Mouse (Mus musculus) MEL (cell line): ENCODE results near the gene Zfyve21. TPM values are rescaled to one million over a fixed set of nuclear protein-coding genes. Genes with fewer than 3 reads are reported as not detected.

ENCODE experiments used
- DNase-seq: peaks from one replicate; pipeline ENCODE4 v3.0.0; 2011; ENCODE audit warnings: low read depth, low spot score
- H3K27ac ChIP-seq: 2 replicates; pipeline ENCODE4 v1.5.1; 2012; ENCODE audit warnings: low read depth, mild to moderate bottlenecking, control low read depth, low read length, moderate library complexity; ENCODE audit not compliant: control insufficient read depth
- H3K27me3 ChIP-seq, 2 experiments: fragments of 150-350 bp in 1 of 2; sonication (generic) in 1 of 2; 2 replicates each; pipeline ENCODE4 v1.6.1; 2012; ENCODE audit warnings: low read length in 2 of 2, mild to moderate bottlenecking in 2 of 2, improper control_type of control experiment in 1 of 2, moderate library complexity in 1 of 2; ENCODE audit not compliant: insufficient read depth in 2 of 2, control insufficient read depth in 1 of 2
- H3K36me3 ChIP-seq, 2 experiments: 2 replicates each; pipeline ENCODE4 v1.6.1; 2012 to 2014; ENCODE audit warnings: low read length in 2 of 2, improper control_type of control experiment in 1 of 2, inconsistent platforms in 1 of 2, mild to moderate bottlenecking in 1 of 2; ENCODE audit not compliant: insufficient read depth in 2 of 2, control insufficient read depth in 1 of 2
- H3K4me1 ChIP-seq, 2 experiments: fragments of 150-350 bp in 1 of 2; sonication (generic) in 1 of 2; 2 replicates each; pipeline ENCODE4 v1.6.1; 2012; ENCODE audit warnings: low read length in 2 of 2, improper control_type of control experiment in 1 of 2, mild to moderate bottlenecking in 1 of 2; ENCODE audit not compliant: insufficient read depth in 2 of 2, control insufficient read depth in 1 of 2
- H3K4me3 ChIP-seq, 2 experiments: fragments of 150-350 bp in 1 of 2; sonication (generic) in 1 of 2; 2 replicates each; pipeline ENCODE4 v1.5.1; 2012; ENCODE audit warnings: low read depth in 2 of 2, low read length in 2 of 2, mild to moderate bottlenecking in 2 of 2, moderate library complexity in 2 of 2, control low read depth in 1 of 2, improper control_type of control experiment in 1 of 2; ENCODE audit not compliant: control insufficient read depth in 1 of 2, insufficient read depth in 1 of 2
- H3K79me2 ChIP-seq: 2 replicates; pipeline ENCODE4 v1.6.1; 2012; ENCODE audit warnings: mild to moderate bottlenecking, low read length, moderate library complexity; ENCODE audit not compliant: control insufficient read depth, poor library complexity, insufficient read depth
- H3K9ac ChIP-seq: 2 replicates; pipeline ENCODE4 v1.6.1; 2012; ENCODE audit warnings: low read depth, mild to moderate bottlenecking, control low read depth, low read length, moderate library complexity; ENCODE audit not compliant: control insufficient read depth, poor library complexity, severe bottlenecking
- H3K9me3 ChIP-seq: fragments of 150-350 bp; sonication (generic); replicated peaks from 2 replicates; pipeline ENCODE4 v1.6.1; 2012; ENCODE audit warnings: mild to moderate bottlenecking, low read length, improper control_type of control experiment, moderate library complexity; ENCODE audit not compliant: insufficient read depth
- CHD1 ChIP-seq: IDR thresholded peaks from 2 replicates; pipeline ENCODE4 v1.6.1; 2012; ENCODE audit warnings: low read depth, mild to moderate bottlenecking, inconsistent platforms, low read length, improper control_type of control experiment
- GABPA ChIP-seq: IDR thresholded peaks from 2 replicates; pipeline ENCODE4 v1.6.1; 2012; ENCODE audit warnings: low read depth, mild to moderate bottlenecking, inconsistent platforms, low read length, improper control_type of control experiment, moderate library complexity
- GATA1 ChIP-seq: IDR thresholded peaks from 2 replicates; pipeline ENCODE4 v1.6.1; 2011; ENCODE audit warnings: low read depth, low read length, improper control_type of control experiment
- HCFC1 ChIP-seq: IDR thresholded peaks from 2 replicates; pipeline ENCODE4 v1.6.1; 2012; ENCODE audit warnings: low read depth, mild to moderate bottlenecking, inconsistent platforms, low read length, improper control_type of control experiment, moderate library complexity
- MAX ChIP-seq: IDR thresholded peaks from 2 replicates; pipeline ENCODE4 v1.6.1; 2011; ENCODE audit warnings: low read length, improper control_type of control experiment
- MEF2A ChIP-seq: IDR thresholded peaks from 2 replicates; pipeline ENCODE4 v1.6.1; 2014; ENCODE audit warnings: low read depth, mild to moderate bottlenecking, inconsistent platforms, low read length, improper control_type of control experiment; ENCODE audit not compliant: poor library complexity, insufficient replicate concordance, severe bottlenecking; ENCODE audit errors: extremely low read depth
- MYB ChIP-seq: IDR thresholded peaks from 2 replicates; pipeline ENCODE4 v1.6.1; 2011; ENCODE audit warnings: mild to moderate bottlenecking, low read depth, low read length, improper control_type of control experiment
- MYC ChIP-seq: IDR thresholded peaks from 2 replicates; pipeline ENCODE4 v1.6.1; 2011; ENCODE audit warnings: low read depth, mild to moderate bottlenecking, low read length, improper control_type of control experiment, moderate library complexity
- POLR2A ChIP-seq, 2 experiments: IDR thresholded peaks; 2 replicates each; pipeline ENCODE4 v1.6.1; 2011 to 2012; ENCODE audit warnings: low read length in 2 of 2, mild to moderate bottlenecking in 2 of 2, control low read depth in 1 of 2, improper control_type of control experiment in 1 of 2, low read depth in 1 of 2, moderate library complexity in 1 of 2; ENCODE audit not compliant: control insufficient read depth in 1 of 2, insufficient read depth in 1 of 2, poor library complexity in 1 of 2
- RAD21 ChIP-seq: IDR thresholded peaks from 2 replicates; pipeline ENCODE4 v1.6.1; 2011; ENCODE audit warnings: mild to moderate bottlenecking, low read depth, low read length, improper control_type of control experiment
- SIN3A ChIP-seq: IDR thresholded peaks from 2 replicates; pipeline ENCODE4 v1.6.1; 2012; ENCODE audit warnings: low read length, improper control_type of control experiment, inconsistent platforms
- UBTF ChIP-seq: IDR thresholded peaks from 2 replicates; pipeline ENCODE4 v1.6.1; 2012; ENCODE audit warnings: low read depth, mild to moderate bottlenecking, inconsistent platforms, low read length, improper control_type of control experiment, moderate library complexity, borderline replicate concordance; ENCODE audit not compliant: insufficient read depth
- ZMIZ1 ChIP-seq: IDR thresholded peaks from 2 replicates; pipeline ENCODE4 v1.6.1; 2012; ENCODE audit warnings: low read depth, mild to moderate bottlenecking, inconsistent platforms, low read length, improper control_type of control experiment, moderate library complexity
- polyA plus RNA-seq, 2 experiments: library from polyadenylated mRNA; stranded (reverse) in 1 of 2; unstranded in 1 of 2; fragments of >175 nt in 1 of 2; fragments of >200 nt in 1 of 2; gene quantifications; 2 replicates each; pipeline versions ENCODE4 v1.2.1 to v1.2.4; 2012; ENCODE audit warnings: low replicate concordance in 2 of 2, low read depth in 1 of 2; ENCODE audit not compliant: insufficient read length in 2 of 2, insufficient read depth in 1 of 2, missing spikeins in 1 of 2
- total RNA-seq: library from RNA; depleted of rRNA; stranded (reverse); fragments of 300-350 nt; gene quantifications from 2 replicates; pipeline ENCODE4 v1.2.3, GENCODE M21; 2012

Zfyve21 gene
- total and polyA plus RNA-seq, 3 experiments: 8.1 to 9.1 TPM; not detected in 1

GRCm38 (mm10) chr12:111820708-111821107 lies 6.7 kb downstream of the Zfyve21 start:
- no peaks in the 10 kb centered on the region for H3K9me3 ChIP-seq
- no peak overlapping the region for H3K27ac ChIP-seq
- DNase-seq: no peak
- no peak overlapping the region for H3K4me3 ChIP-seq
- H3K79me2 ChIP-seq: no peaks in the 10 kb centered on the region
- H3K4me1 ChIP-seq: peaks cover 0 to 18% of the 10 kb centered on the region in 2 experiments
- no peaks in the 10 kb centered on the region for H3K27me3 ChIP-seq
- H3K36me3 ChIP-seq: peaks cover 0 to 10% of the 10 kb centered on the region in 2 experiments; a peak in 2 of 4 replicates
- TF ChIP-seq GABPA (no peak), HCFC1 (no peak), RAD21 (no peak)
- H3K9ac ChIP-seq: no peak overlapping the region

- H3K4me1 ChIP-seq: peaks cover 0 to 9% of the 10 kb centered on the region in 2 experiments; a peak in 3 of 4 replicates
Observed at GRCm38 (mm10) chr12:111821931-111822330, 8.0 kb downstream of the Zfyve21 start.

DNA sequence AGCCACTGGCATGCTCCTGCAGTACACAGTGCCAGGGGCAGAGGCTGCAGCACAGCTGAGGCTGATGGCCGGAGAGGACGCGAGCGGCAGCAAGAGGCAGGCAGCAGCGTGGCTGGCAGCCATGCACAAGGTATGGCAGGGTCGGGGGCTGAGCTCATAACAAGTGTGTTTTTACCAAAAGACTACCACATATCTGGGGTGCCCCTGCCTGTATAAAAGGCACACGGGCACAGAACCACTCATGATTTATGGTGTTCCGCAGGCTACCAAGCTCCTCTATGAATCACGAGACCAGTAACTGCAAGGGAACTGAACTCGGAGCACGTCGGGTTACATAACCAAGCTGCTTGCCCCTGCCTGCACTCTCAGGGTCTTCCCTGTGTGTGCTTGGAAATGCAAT lies 13.6 kb downstream of the Zfyve21 start:
- H3K27ac ChIP-seq: no peak overlapping the region
- no peaks in the 10 kb centered on the region for H3K36me3 ChIP-seq
- H3K27me3 ChIP-seq: no peaks in the 10 kb centered on the region
- DNase-seq: no peak
- no peak for TF ChIP-seq POLR2A (IDR thresholded peaks at IDR 0.05; ENCODE audit: control insufficient read depth in 1 of 2, insufficient read depth in 1 of 2, low read depth in 1 of 2, low read length in 2 of 2, poor library complexity in 1 of 2)
- TF ChIP-seq MAX: no peak
- TF ChIP-seq MYC: no peak
- no peak for TF ChIP-seq SIN3A
- no peak for TF ChIP-seq GATA1
- TF ChIP-seq MYB: no peak
- no peak for TF ChIP-seq CHD1
- H3K9me3 ChIP-seq: no peaks in the 10 kb centered on the region
- no peak overlapping the region for H3K4me3 ChIP-seq
- H3K79me2 ChIP-seq: no peaks in the 10 kb centered on the region
- H3K4me1 ChIP-seq: no peaks in the 10 kb centered on the region
- H3K9ac ChIP-seq: no peak overlapping the region

More at GRCm38 (mm10) chr12:111821931-111822330, 8.0 kb downstream of the Zfyve21 start:
- no peak for DNase-seq
- Histone ChIP-seq H3K36me3 (peaks cover 0 to 7% of the 10 kb centered on the region in 2 experiments; a peak in 2 of 4 replicates), H3K9ac (no peak overlapping the region), H3K79me2 (no peaks in the 10 kb centered on the region), H3K9me3 (no peaks in the 10 kb centered on the region), H3K27me3 (no peaks in the 10 kb centered on the region), H3K27ac (no peak overlapping the region), H3K4me3 (no peak overlapping the region)
- no peak for TF ChIP-seq MEF2A
- TF ChIP-seq MYC: no peak
- TF ChIP-seq UBTF: no peak
- no peak for TF ChIP-seq ZMIZ1
- no peak for TF ChIP-seq SIN3A
- no peak for TF ChIP-seq MYB
- TF ChIP-seq MAX: no peak
